Mouse (Mus musculus): Measurements from ENCODE around the gene BC037034.
A peak's percentile ranks its signal among the peaks of the same experiment; 100 is the strongest.

The BC037034 gene

GRCm38 (mm10) chr5:138263260-138264206 lies at the start of gene BC037034:
Gene BC037034, minus strand, starts transcription at chr5:138264033.
- peak; percentile 94 to 97 for DNase-seq

- DNase-seq: no peak
These were observed 49.0 kb upstream of the BC037034 start for GRCm38 (mm10) chr5:138312795-138313194.

GRCm38 (mm10) chr5:138299613-138300012 lies 35.8 kb upstream of the BC037034 start:
- DNase-seq: no peak

GRCm38 (mm10) chr5:138294158-138294557 lies 30.3 kb upstream of the BC037034 start:
- DNase-seq: no peak

- no peak for DNase-seq
These were observed 27.8 kb upstream of the BC037034 start for GRCm38 (mm10) chr5:138291638-138292037.

GRCm38 (mm10) chr5:138287861-138288260 lies 24.0 kb upstream of the BC037034 start:
- no peak for DNase-seq

GRCm38 (mm10) chr5:138283540-138283939 lies 19.7 kb upstream of the BC037034 start:
- no peak for DNase-seq

GRCm38 (mm10) chr5:138281798-138282197 lies 18.0 kb upstream of the BC037034 start:
- no peak for DNase-seq

- DNase-seq: no peak
These were observed 17.0 kb upstream of the BC037034 start for GRCm38 (mm10) chr5:138280829-138281228.

GRCm38 (mm10) chr5:138280425-138280768 lies 16.6 kb upstream of the BC037034 start:
- no peak for DNase-seq

- peak; percentile 90 to 91 for DNase-seq
These were observed 16.0 kb upstream of the BC037034 start, which contains the start of the genes Gm43720, Gpc2 and Stag3 for GRCm38 (mm10) chr5:138279585-138280424. Gene Gm43720, minus strand, starts transcription at chr5:138279958. Gene Gpc2, minus strand, starts transcription at chr5:138280005. Gene Stag3, plus strand, starts transcription at chr5:138280240.

- DNase-seq: no peak
These were observed 14.2 kb upstream of the BC037034 start for GRCm38 (mm10) chr5:138277994-138278393.

GRCm38 (mm10) chr5:138275216-138276050 lies 11.6 kb upstream of the BC037034 start:
- no peak for DNase-seq

GRCm38 (mm10) chr5:138274186-138274585 lies 10.4 kb upstream of the BC037034 start:
- no peak for DNase-seq

GRCm38 (mm10) chr5:138272409-138272923 lies 8.6 kb upstream of the BC037034 start, which contains the start of gene Gal3st4:
Gene Gal3st4, minus strand, starts transcription at chr5:138272840.
- no peak for DNase-seq

- no peak for DNase-seq
These were observed 7.4 kb upstream of the BC037034 start for GRCm38 (mm10) chr5:138271232-138271631.

GRCm38 (mm10) chr5:138268980-138269379 lies 5.1 kb upstream of the BC037034 start:
- DNase-seq: no peak

- DNase-seq: no peak
These were observed 3.3 kb upstream of the BC037034 start for GRCm38 (mm10) chr5:138267114-138267513.

GRCm38 (mm10) chr5:138265712-138266111 lies 1.9 kb upstream of the BC037034 start:
- no peak for DNase-seq

- DNase-seq: peak in 1 of 2 experiments; percentile 38
These were observed 360 bp upstream of the BC037034 start for GRCm38 (mm10) chr5:138264207-138264578.

GRCm38 (mm10) chr5:138262582-138263240 lies 1.1 kb downstream of the BC037034 start:
- no peak for DNase-seq

- no peak for DNase-seq
These were observed 1.8 kb downstream of the BC037034 start for GRCm38 (mm10) chr5:138262001-138262400.
